Mouse (Mus musculus) liver, embryonic 13.5 days (tissue): Measurements from ENCODE around the gene Socs4. TPM values are rescaled to one million over a fixed set of nuclear protein-coding genes. Genes with fewer than 3 reads are reported as not detected.

ENCODE experiments used
- ATAC-seq: fragments of 200-750 bp; cut with Nextera tagmentation; 2 replicates; pipeline ENCODE4 v1.8.0; 2017; ENCODE audit warnings: low read depth, mild to moderate bottlenecking, moderate number of reproducible peaks, moderate library complexity
- DNase-seq: peaks from one replicate; pipeline ENCODE4 v3.0.0; 2022
- H3K27ac ChIP-seq: fragments of 300-500 bp; sonication (generic); 2 replicates; pipeline ENCODE4 v1.5.1; 2015; ENCODE audit warnings: moderate library complexity, mild to moderate bottlenecking, inconsistent platforms
- H3K27me3 ChIP-seq: fragments of 300-500 bp; sonication (generic); 2 replicates; pipeline ENCODE4 v1.6.1; 2015; ENCODE audit warnings: mild to moderate bottlenecking, inconsistent platforms
- H3K36me3 ChIP-seq: fragments of 300-500 bp; sonication (generic); 2 replicates; pipeline ENCODE4 v1.6.1; 2015; ENCODE audit warnings: mild to moderate bottlenecking, inconsistent platforms
- H3K4me1 ChIP-seq: fragments of 300-500 bp; sonication (generic); replicated peaks from 2 replicates; pipeline ENCODE4 v1.6.1; 2015; ENCODE audit warnings: inconsistent platforms
- H3K4me2 ChIP-seq: fragments of 300-500 bp; sonication (generic); 2 replicates; pipeline ENCODE4 v1.6.1; 2015; ENCODE audit warnings: inconsistent platforms, mild to moderate bottlenecking, moderate library complexity
- H3K4me3 ChIP-seq: fragments of 300-500 bp; sonication (generic); replicated peaks from 2 replicates; pipeline ENCODE4 v1.5.1; 2015; ENCODE audit warnings: mild to moderate bottlenecking, inconsistent platforms
- H3K9ac ChIP-seq: fragments of 300-500 bp; sonication (generic); 2 replicates; pipeline ENCODE4 v1.6.1; 2015; ENCODE audit warnings: mild to moderate bottlenecking, inconsistent platforms
- H3K9me3 ChIP-seq: fragments of 300-500 bp; sonication (generic); replicated peaks from 2 replicates; pipeline ENCODE4 v1.6.1; 2016; ENCODE audit warnings: inconsistent platforms
- WGBS: fragments of 180-500 bp; shearing (Covaris S2); methylation state at CpG from one replicate; pipeline ENCODE4 v1.1.7; 2015; ENCODE audit not compliant: insufficient replicate concordance; 5-methylcytosine and 5-hydroxymethylcytosine counted together
- polyA plus RNA-seq: library from polyadenylated mRNA; unstranded; fragments of >200 nt; fragmentation: Nextera tagmentation; extraction: Ambion mirVana; gene quantifications from 2 replicates; pipeline ENCODE4 v1.2.1, GENCODE M21; 2015

The Socs4 gene
- polyA plus RNA-seq, 1 experiment from 2014 or later = 2.7 TPM

DNA sequence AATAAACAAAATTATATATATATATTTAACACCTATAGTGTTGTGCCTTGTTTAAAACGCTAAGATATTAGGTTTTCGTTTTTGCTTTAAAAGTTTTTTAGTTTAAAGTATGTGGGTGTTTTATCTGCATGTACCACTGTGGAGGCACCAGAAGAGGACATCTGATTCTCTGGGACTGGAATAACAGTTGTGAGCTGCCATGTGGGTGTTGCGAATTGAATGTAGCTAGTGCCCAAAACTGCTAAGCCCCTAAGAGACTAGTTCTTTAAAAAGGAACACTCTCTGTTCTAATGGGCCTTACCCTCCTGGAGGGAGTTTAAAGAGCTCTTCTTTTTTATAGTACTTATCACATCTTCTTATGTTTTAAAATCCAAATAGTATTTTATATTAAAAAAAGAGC is 11.9 kb upstream of the Socs4 start:
- Histone ChIP-seq H3K27ac (no peak overlapping the region), H3K4me2 (no peak overlapping the region), H3K4me3 (no peak overlapping the region), H3K9me3 (no peaks in the 10 kb centered on the region), H3K9ac (no peak overlapping the region), H3K4me1 (no peaks in the 10 kb centered on the region), H3K27me3 (no peaks in the 10 kb centered on the region), H3K36me3 (peaks cover 82% of the 10 kb centered on the region)
- 86% methylated on average over 3 of the region's 3 CpGs for WGBS
- no peak for DNase-seq
- no peak for ATAC-seq

DNA sequence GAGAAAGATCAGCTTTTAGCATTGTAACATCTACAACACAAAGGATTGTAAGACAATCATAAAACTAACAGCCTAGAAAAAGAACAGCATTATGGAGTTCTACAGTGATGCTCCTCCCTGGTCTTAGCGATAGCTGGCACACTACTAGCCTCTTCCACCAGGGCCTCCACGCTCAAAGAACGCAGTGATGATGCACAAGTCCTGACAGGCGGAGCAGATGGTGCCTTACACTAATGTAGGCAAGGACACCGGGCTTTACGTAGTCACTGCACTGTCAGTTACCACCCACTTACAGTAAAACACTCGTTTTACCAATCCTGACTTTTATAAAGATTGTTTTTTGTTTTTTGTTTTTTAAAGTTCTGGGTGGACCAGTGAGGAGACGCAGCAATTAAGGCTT is 10.9 kb upstream of the Socs4 start:
- WGBS = 91% methylated on average over 8 of the region's 8 CpGs
- no peak for DNase-seq
- H3K9ac ChIP-seq = no peak overlapping the region
- no peak overlapping the region for H3K27ac ChIP-seq
- no peaks in the 10 kb centered on the region for H3K9me3 ChIP-seq
- peaks cover 81% of the 10 kb centered on the region for H3K36me3 ChIP-seq
- H3K27me3 ChIP-seq = no peaks in the 10 kb centered on the region
- H3K4me1 ChIP-seq = no peaks in the 10 kb centered on the region
- H3K4me2 ChIP-seq = no peak overlapping the region
- ATAC-seq = no peak
- H3K4me3 ChIP-seq = no peak overlapping the region

DNA sequence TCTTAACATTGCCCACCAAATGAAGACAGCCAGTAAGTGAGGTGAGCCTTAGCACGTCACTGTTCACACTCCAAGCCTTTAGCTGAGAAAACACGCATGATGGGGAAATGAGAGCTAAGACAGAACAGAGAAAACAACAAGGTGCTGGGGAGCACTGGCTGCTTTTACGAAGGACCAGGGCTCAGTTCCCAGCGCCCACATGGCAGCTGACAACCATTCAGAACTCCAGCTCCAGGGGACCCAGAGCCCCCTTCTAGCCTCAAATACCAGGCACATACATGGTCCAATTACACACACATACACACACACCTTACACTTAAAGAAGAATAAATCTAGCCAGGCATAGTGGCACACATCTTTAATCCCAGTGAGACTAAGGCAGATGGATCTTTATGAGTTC is 7.7 kb upstream of the Socs4 start:
- no peak overlapping the region for H3K9ac ChIP-seq
- no peaks in the 10 kb centered on the region for H3K27me3 ChIP-seq
- H3K9me3 ChIP-seq = no peaks in the 10 kb centered on the region
- no peak overlapping the region for H3K27ac ChIP-seq
- WGBS = 93% methylated on average over 4 of the region's 4 CpGs
- DNase-seq (no peak), ATAC-seq (no peak)
- peaks cover 89% of the 10 kb centered on the region for H3K36me3 ChIP-seq
- no peak overlapping the region for H3K4me2 ChIP-seq
- H3K4me3 ChIP-seq = no peak overlapping the region
- H3K4me1 ChIP-seq = no peaks in the 10 kb centered on the region; the same call in 1 of the 2 replicates

DNA sequence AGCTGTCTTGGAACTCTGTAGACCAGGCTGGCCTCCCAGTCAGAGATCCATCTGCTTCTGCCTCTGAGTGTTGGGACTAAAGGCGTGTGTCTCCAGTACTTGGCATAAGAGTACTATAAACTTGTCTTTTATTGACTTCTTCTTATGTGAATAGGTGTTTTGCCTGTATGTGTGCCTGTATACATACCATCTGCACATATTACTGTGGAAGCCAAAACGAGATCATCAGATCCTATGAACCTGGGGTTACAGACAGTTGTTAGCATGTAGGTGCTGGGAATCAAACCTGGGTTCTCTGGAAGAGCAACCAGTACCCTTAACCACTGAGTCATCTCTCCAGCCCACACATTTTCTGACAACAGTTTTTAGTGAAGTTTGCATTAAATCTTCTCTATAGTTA is 7.0 kb upstream of the Socs4 start:
- Histone ChIP-seq H3K27ac (no peak overlapping the region), H3K4me3 (no peak overlapping the region), H3K4me2 (no peak overlapping the region), H3K9ac (no peak overlapping the region), H3K27me3 (no peaks in the 10 kb centered on the region), H3K4me1 (peaks cover 6% of the 10 kb centered on the region; the same call in 1 of the 2 replicates), H3K36me3 (peaks cover 89% of the 10 kb centered on the region), H3K9me3 (no peaks in the 10 kb centered on the region)
- 95% methylated on average over 2 of the region's 2 CpGs for WGBS
- DNase-seq (no peak), ATAC-seq (no peak)

DNA sequence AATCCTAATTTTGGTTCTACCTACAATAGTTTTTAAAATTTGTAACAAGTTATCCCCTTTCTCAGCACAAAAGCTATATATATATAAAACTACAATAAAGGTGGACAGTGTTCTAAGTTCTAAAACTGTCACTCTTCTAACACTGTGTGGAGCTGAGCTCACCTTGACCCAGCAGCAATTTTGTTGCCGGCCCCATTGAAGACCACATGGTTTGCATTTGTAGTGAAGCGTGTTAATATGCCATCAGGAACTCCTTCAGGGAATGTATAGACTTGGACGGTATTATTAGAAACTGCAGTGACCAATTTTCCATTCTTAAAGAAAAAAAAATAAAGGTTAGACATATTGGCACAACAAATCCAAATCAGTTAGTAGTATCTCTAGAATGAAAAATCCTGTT is 3.0 kb upstream of the Socs4 start:
- 87% methylated on average over 3 of the region's 3 CpGs for WGBS
- H3K4me2 ChIP-seq = no peak overlapping the region
- H3K4me1 ChIP-seq = peaks cover 20% of the 10 kb centered on the region
- no peaks in the 10 kb centered on the region for H3K9me3 ChIP-seq
- H3K36me3 ChIP-seq = peaks cover 52% of the 10 kb centered on the region
- no peak overlapping the region for H3K4me3 ChIP-seq
- DNase-seq (no peak), ATAC-seq (no peak)
- H3K27me3 ChIP-seq = no peaks in the 10 kb centered on the region
- no peak overlapping the region for H3K9ac ChIP-seq
- H3K27ac ChIP-seq = no peak overlapping the region

DNA sequence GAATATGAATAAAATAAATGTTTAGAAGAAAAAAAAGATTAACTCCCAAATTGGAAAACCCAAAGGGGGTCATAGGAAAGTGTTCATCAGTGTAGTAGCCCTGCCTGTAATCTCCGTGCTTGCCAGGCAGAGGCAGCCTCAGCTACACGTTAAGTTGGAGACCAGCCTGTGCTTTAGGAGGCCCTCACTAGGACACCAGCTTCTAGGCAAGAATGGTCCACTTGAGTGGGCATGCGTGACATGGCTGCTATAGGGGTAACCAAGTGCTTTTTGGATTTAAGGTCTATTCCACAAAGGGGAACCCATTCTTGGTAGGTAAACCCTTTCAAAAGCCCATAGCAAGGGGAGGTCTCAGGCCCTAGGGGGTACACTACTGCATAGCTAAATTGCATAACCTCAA is 1.3 kb upstream of the Socs4 start:
- Histone ChIP-seq H3K9me3 (no peaks in the 10 kb centered on the region), H3K4me2 (peak overlapping the region; percentile 71), H3K36me3 (peaks cover 46% of the 10 kb centered on the region), H3K27me3 (no peaks in the 10 kb centered on the region), H3K27ac (peak overlapping the region; percentile 97), H3K4me3 (peak overlapping the region; percentile 84), H3K9ac (peak overlapping the region; percentile 90), H3K4me1 (peaks cover 20% of the 10 kb centered on the region)
- ATAC-seq (peak; percentile 34), DNase-seq (peak; percentile 56)
- WGBS = 6% methylated on average over 3 of the region's 3 CpGs

DNA sequence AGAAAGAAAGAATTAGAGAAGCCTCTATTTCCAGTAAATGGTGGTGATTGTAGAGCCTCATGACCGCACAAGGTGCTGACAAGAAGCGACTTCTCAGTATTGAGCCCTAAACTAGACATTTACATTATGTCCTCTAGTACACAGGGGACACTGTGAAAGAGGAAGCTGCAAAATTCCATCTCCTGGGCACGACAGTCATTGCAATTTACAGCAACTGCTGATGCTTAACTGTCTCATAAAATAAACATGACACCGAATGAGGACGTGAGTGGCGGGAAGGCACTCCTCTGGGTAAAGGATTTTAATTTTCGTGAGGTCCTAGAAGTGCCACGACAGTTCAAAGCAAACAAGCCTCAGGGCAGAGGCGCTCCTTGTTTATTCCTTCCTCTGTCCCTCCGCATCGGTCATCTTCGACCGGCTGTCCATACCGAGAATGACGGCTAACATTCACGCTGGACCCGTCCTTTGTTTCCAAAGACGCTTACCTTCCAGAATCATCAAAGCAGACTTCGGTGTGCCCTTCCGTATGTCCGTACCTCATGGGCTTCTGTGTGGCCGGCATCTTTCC is 611 bp upstream of the Socs4 start:
- Histone ChIP-seq H3K27ac (peak overlapping the region; percentile 97), H3K4me3 (peak overlapping the region; percentile 84), H3K4me2 (peak overlapping the region; percentile 71), H3K9me3 (no peaks in the 10 kb centered on the region), H3K27me3 (no peaks in the 10 kb centered on the region), H3K4me1 (peaks cover 20% of the 10 kb centered on the region), H3K9ac (peak overlapping the region; percentile 90), H3K36me3 (peaks cover 44% of the 10 kb centered on the region)
- 2% methylated on average over 22 of the region's 22 CpGs for WGBS
- peak; percentile 16 for DNase-seq
- peak; percentile 3 for ATAC-seq

DNA sequence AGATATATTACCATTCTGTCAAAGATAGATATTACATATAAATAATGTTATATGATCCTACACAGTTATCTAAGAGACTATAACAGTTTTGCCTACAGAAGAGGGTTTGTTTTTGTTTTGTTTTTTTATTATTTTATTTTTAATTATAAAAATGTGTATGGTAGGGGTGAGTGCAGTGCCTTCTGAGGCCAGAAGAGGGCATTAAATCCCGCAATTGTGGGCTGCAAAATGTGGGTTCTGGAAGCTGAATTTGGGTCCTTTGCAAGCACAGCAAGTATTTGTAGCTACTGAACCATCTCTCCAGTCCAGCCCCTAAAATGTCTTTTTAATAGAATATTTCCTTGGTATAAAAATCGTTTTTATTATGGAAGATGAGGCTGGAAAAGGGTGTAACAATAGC is 2.3 kb downstream of the Socs4 start:
- peaks cover 23% of the 10 kb centered on the region for H3K36me3 ChIP-seq
- ATAC-seq (no peak), DNase-seq (no peak)
- no peak overlapping the region for H3K4me2 ChIP-seq
- H3K4me1 ChIP-seq = peaks cover 33% of the 10 kb centered on the region
- 63% methylated on average over 2 of the region's 2 CpGs for WGBS
- no peak overlapping the region for H3K9ac ChIP-seq
- no peak overlapping the region for H3K4me3 ChIP-seq
- H3K27me3 ChIP-seq = no peaks in the 10 kb centered on the region
- H3K27ac ChIP-seq = no peak overlapping the region
- H3K9me3 ChIP-seq = no peaks in the 10 kb centered on the region

DNA sequence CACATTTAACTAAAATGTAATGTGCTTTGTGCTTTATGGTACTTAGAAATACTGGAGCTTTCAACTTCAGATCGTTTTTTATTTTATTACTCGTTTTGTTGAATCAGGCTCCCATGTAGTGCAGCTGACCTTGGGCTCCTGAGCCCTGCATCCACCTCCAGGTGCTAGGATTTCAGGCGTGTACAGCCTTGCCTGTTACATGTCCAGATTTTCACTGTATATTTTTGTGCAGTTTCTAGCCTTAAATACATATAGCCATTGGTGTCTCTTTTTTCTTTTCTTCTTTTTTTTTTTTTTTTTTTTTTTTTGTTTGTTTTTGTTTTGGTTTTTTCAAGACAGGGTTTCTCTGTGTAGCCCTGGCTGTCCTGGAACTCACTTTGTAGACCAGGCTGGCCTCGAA is 4.8 kb downstream of the Socs4 start:
- no peak overlapping the region for H3K27ac ChIP-seq
- ATAC-seq (no peak), DNase-seq (no peak)
- H3K4me2 ChIP-seq = no peak overlapping the region
- peaks cover 37% of the 10 kb centered on the region for H3K4me1 ChIP-seq
- no peaks in the 10 kb centered on the region for H3K27me3 ChIP-seq
- no peak overlapping the region for H3K4me3 ChIP-seq
- H3K9me3 ChIP-seq = no peaks in the 10 kb centered on the region
- peaks cover 17% of the 10 kb centered on the region for H3K36me3 ChIP-seq
- WGBS = 89% methylated on average over 4 of the region's 4 CpGs
- H3K9ac ChIP-seq = no peak overlapping the region

DNA sequence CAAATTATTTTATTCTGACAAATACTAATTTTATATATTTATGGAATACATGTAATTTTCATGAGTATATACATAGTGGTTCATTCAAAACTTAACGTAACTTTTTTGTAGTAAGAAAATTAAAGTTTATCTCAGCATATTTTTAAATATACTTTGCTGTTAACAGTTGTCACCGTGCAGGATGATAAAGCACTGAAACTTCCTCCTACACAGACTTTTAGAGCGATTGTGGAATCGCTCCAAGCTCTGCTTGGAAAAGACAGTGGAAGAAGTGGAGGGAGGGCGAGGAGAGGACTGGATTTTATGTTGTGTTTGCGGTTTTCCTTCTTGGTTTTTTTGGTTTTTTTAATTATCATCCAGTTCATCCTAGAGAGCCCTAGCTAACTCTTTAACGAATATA is 6.8 kb downstream of the Socs4 start:
- 60% methylated on average over 7 of the region's 7 CpGs for WGBS
- ATAC-seq (no peak), DNase-seq (no peak)
- Histone ChIP-seq H3K27ac (no peak overlapping the region), H3K4me3 (no peak overlapping the region), H3K27me3 (no peaks in the 10 kb centered on the region), H3K4me1 (peaks cover 36% of the 10 kb centered on the region), H3K9me3 (no peaks in the 10 kb centered on the region), H3K9ac (no peak overlapping the region), H3K36me3 (peaks cover 17% of the 10 kb centered on the region), H3K4me2 (no peak overlapping the region)

DNA sequence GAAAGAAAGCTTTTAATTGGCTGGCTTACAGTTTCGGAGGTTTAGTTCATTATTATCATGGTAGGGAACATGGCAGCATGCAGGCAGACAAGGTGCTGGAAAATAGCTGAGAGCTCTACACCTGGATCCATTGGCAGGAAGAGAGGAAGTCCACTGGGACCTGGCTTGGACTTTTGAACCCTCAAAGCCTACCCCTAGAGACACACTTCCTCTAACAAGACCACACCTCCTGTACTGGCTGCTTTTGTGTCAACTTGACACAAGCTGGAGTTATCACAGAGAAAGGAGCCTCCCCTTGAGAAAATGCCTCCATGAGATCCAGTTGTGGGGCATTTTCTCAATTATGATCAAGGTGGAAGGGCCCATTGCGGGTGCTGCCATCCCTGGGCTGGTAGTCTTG is 8.5 kb downstream of the Socs4 start:
- Histone ChIP-seq H3K27ac (peak overlapping the region; percentile 29), H3K4me2 (no peak overlapping the region), H3K27me3 (no peaks in the 10 kb centered on the region), H3K4me3 (no peak overlapping the region), H3K4me1 (peaks cover 36% of the 10 kb centered on the region), H3K9ac (no peak overlapping the region), H3K9me3 (no peaks in the 10 kb centered on the region), H3K36me3 (peaks cover 20% of the 10 kb centered on the region)
- 92% methylated on average over 2 of the region's 2 CpGs for WGBS
- DNase-seq (no peak), ATAC-seq (no peak)

DNA sequence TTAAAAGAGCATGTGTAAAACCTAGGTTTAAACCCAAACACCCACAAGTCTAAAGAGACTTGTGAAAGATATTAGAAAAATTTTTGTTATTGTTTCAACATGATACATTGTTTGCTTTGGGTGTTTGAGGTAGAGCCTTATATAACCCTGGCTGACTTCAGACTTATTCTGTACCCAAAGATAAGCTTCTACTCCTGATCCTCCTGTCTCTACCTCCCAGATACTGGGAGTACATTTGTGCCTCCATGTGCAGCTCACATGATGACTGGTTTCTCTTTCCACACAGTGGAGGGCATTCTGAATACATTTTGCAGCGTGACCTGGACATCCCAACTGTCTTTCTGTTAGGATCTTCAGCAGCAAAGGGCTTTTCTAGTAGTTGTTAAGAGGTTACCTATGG is 9.5 kb downstream of the Socs4 start:
- peak; percentile 74 for ATAC-seq
- Histone ChIP-seq H3K9ac (no peak overlapping the region), H3K4me3 (no peak overlapping the region), H3K4me1 (peaks cover 36% of the 10 kb centered on the region), H3K4me2 (no peak overlapping the region), H3K27ac (no peak overlapping the region), H3K9me3 (no peaks in the 10 kb centered on the region), H3K27me3 (no peaks in the 10 kb centered on the region), H3K36me3 (peaks cover 19% of the 10 kb centered on the region)
- WGBS = 68% methylated on average over 1 of the region's 1 CpGs
- DNase-seq = no peak
